Mouse (Mus musculus): ENCODE measurements around the gene Qpctl. TPM values are rescaled to one million over a fixed set of nuclear protein-coding genes. Genes with fewer than 3 reads are reported as not detected.
"Not testable (repeated sequence)": the region's sequence is repeated elsewhere in the genome, so short reads cannot be mapped to it uniquely, and the experiment has no call there.

Gene Qpctl
- polyA plus RNA-seq, 1 experiment from 2014 or later: 11.1 TPM

DNA sequence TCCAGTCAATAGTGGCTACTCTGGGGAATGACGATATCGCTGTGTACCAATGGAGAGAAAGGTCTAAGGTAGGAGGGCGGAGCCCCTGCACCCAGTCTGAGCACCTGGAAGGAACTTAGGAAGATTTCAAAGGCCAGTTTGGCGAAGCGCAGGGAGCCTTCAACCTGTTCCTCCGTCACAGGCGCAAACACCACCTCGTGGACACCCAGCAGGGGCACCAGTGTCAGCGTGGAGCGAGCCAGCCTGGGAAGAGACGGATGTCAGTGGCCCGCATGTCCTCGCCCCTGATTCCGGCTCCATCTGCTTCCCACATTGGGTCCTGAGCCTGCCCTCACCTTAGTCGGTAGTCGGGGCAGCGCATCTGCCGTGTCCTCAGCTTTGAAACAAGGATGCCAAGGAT is 10.3 kb upstream of the Qpctl start:
- ATAC-seq (no peak), DNase-seq (ENCODE audit: low spot score) (no peak)
- peaks cover 7% of the 10 kb centered on the region; the same call in 1 of the 2 replicates for H3K27me3 ChIP-seq (replicated peaks; ENCODE audit: control insufficient read depth, insufficient read depth, low read length)
- H3K9ac ChIP-seq (ENCODE audit: low read length): peak overlapping the region; percentile 29; the same call in 1 of the 2 replicates
- WGBS: 12% methylated on average over 18 of the region's 18 CpGs
- peaks cover 8% of the 10 kb centered on the region; the same call in 1 of the 2 replicates for H3K36me3 ChIP-seq (ENCODE audit: control insufficient read depth, insufficient read depth, low read length)
- H3K4me2 ChIP-seq (ENCODE audit: low read length): peak overlapping the region; percentile 55
- no peaks in the 10 kb centered on the region for H3K9me3 ChIP-seq (replicated peaks; ENCODE audit: control insufficient read depth, low read length)
- peaks cover 8% of the 10 kb centered on the region; the same call in 1 of the 2 replicates for H3K4me1 ChIP-seq (ENCODE audit: control insufficient read depth, insufficient read depth, low read length)
- no peak overlapping the region; the same call in 1 of the 2 replicates for H3K4me3 ChIP-seq (ENCODE audit: low read depth, low read length)
- no peak overlapping the region for H3K27ac ChIP-seq (ENCODE audit: low read depth, low read length)

DNA sequence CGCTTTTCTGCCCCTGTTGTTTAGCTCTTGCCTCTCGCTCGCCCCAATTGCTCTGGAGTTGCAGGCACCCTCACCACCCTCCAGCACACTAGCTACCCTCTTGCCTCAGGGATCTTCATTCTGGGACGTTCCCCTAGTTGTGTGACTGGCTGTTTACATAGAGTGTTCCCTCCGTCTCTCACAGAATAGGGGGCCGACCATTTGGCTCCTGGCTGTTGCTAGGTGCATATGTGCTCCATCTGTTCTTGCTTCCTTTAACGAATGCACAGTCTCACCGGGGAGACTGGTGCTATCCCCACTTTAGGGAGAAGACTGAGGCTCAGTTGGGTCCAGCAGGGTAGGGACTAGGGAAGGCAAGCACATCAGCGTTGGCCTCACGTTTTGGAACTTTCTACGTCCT is 9.5 kb upstream of the Qpctl start:
- H3K9me3 ChIP-seq (replicated peaks; ENCODE audit: control insufficient read depth, low read length): no peaks in the 10 kb centered on the region
- H3K9ac ChIP-seq (ENCODE audit: low read length): no peak overlapping the region
- H3K27ac ChIP-seq (ENCODE audit: low read depth, low read length): 0 out of 2 replicates have a peak overlapping the region, but pooled peaks have one; percentile 35
- 64% methylated on average over 11 of the region's 11 CpGs for WGBS
- no peak overlapping the region for H3K4me3 ChIP-seq (ENCODE audit: low read depth, low read length)
- H3K4me1 ChIP-seq (ENCODE audit: control insufficient read depth, insufficient read depth, low read length): peaks cover 8% of the 10 kb centered on the region; the same call in 1 of the 2 replicates
- H3K36me3 ChIP-seq (ENCODE audit: control insufficient read depth, insufficient read depth, low read length): peaks cover 15% of the 10 kb centered on the region
- H3K27me3 ChIP-seq (replicated peaks; ENCODE audit: control insufficient read depth, insufficient read depth, low read length): peaks cover 7% of the 10 kb centered on the region; the same call in 1 of the 2 replicates
- peak; percentile 61 for DNase-seq (ENCODE audit: low spot score)
- no peak overlapping the region for H3K4me2 ChIP-seq (ENCODE audit: low read length)
- peak; percentile 42; the same call in 1 of the 2 replicates for ATAC-seq

DNA sequence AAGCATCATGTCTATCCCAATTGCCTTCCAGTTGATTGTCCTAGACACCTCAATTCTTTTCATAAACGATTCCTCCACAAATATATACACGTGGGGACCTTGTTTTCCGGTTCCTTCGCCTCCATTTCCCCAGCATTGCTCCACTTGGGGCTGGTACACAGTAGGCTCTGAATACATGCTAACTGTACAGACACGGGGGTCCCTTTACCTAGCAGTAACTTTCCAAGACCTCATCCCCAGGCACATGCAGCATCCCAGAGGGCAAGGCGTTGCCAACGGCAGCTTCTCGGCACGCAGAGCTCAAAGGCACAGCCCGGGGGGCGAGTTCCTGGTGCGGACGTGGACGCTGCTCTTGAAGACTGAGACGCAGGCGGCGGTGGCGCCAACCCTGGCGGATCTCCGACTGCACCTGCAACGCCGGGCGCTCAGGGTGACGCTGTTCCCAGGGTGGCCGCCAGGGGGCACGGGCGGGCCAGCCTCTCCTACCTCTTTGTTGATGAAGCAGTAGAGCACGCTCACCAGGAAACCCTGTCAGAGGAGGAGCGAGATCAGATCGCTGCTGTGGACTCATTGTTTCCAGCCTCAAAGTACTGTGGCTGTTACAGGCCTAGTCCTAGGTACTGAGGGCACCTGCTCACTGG is 8.2 kb upstream of the Qpctl start:
- H3K9ac ChIP-seq (ENCODE audit: low read length): peak overlapping the region; percentile 59
- H3K9me3 ChIP-seq (replicated peaks; ENCODE audit: control insufficient read depth, low read length): no peaks in the 10 kb centered on the region
- peak overlapping the region; percentile 32 for H3K4me2 ChIP-seq (ENCODE audit: low read length)
- no peak overlapping the region for H3K4me3 ChIP-seq (ENCODE audit: low read depth, low read length)
- whole genome bisulfite sequencing: 5% methylated on average over 30 of the region's 30 CpGs
- H3K4me1 ChIP-seq (ENCODE audit: control insufficient read depth, insufficient read depth, low read length): peaks cover 8% of the 10 kb centered on the region; the same call in 1 of the 2 replicates
- H3K27me3 ChIP-seq (replicated peaks; ENCODE audit: control insufficient read depth, insufficient read depth, low read length): peaks cover 7% of the 10 kb centered on the region; the same call in 1 of the 2 replicates
- H3K27ac ChIP-seq (ENCODE audit: low read depth, low read length): peak overlapping the region; percentile 84
- peak; percentile 84 for ATAC-seq
- peak; percentile 90 for DNase-seq (ENCODE audit: low spot score)
- H3K36me3 ChIP-seq (ENCODE audit: control insufficient read depth, insufficient read depth, low read length): peaks cover 26% of the 10 kb centered on the region

DNA sequence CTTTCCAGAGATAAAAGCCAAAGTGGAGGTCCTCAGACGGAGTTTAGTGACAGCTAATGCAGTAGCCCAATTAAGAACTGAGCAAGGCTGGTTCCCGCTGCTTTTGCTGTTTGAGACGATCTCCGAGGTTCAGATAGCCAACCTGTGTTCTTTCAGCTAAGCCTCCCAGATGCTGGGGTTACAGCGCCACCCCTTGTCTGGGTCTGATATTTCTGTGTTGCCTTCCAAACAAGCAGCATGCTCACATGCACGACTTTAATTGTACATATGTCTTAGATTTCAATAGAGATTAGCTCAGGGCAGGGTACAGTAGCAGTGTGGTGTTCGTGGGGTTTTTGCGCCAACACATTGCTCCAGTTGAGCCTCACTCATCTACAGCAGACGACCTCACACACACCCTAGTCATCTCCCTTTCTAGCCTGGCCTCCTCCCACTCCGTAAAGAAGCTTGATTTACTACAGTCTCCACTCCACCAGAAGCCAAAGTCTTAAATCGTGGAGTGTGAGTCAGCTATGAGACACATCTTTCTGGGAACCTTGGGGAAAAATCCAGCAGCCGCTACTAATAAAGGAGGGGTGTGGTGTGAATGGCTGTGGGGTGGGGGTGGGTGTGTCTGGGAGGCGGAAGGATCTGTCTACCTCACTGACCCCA is 6.9 kb upstream of the Qpctl start:
- H3K36me3 ChIP-seq (ENCODE audit: control insufficient read depth, insufficient read depth, low read length): peaks cover 37% of the 10 kb centered on the region
- H3K4me1 ChIP-seq (ENCODE audit: control insufficient read depth, insufficient read depth, low read length): peaks cover 8% of the 10 kb centered on the region; the same call in 1 of the 2 replicates
- no peak for DNase-seq (ENCODE audit: low spot score)
- H3K27me3 ChIP-seq (replicated peaks; ENCODE audit: control insufficient read depth, insufficient read depth, low read length): peaks cover 7% of the 10 kb centered on the region; the same call in 1 of the 2 replicates
- no peak overlapping the region for H3K4me3 ChIP-seq (ENCODE audit: low read depth, low read length)
- no peak overlapping the region for H3K27ac ChIP-seq (ENCODE audit: low read depth, low read length)
- 51% methylated on average over 13 of the region's 13 CpGs for WGBS
- no peaks in the 10 kb centered on the region for H3K9me3 ChIP-seq (replicated peaks; ENCODE audit: control insufficient read depth, low read length)
- no peak overlapping the region for H3K4me2 ChIP-seq (ENCODE audit: low read length)
- no peak for ATAC-seq
- no peak overlapping the region for H3K9ac ChIP-seq (ENCODE audit: low read length)

DNA sequence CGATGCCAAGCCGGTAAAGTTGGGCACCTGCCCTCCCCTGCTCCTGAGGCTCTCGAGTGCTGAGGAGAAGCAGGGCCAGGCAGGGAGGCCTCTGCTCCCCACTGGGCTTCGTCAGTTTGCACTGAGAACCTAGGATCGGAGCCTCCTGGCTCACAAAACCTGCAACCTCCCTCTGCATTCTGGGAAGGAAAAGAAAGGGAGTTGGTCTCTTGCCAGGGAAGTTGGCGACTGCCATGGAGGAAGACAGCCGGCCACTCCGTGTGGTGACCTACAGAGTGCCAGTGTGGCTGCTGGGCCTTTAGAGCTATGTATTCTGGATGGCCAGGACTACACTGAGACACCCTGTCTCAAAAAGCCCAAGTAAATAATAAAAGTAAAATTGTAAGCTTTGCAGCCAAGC is 5.7 kb upstream of the Qpctl start:
- peaks cover 37% of the 10 kb centered on the region for H3K36me3 ChIP-seq (ENCODE audit: control insufficient read depth, insufficient read depth, low read length)
- H3K4me2 ChIP-seq (ENCODE audit: low read length): no peak overlapping the region
- WGBS: 69% methylated on average over 8 of the region's 8 CpGs
- H3K4me1 ChIP-seq (ENCODE audit: control insufficient read depth, insufficient read depth, low read length): peaks cover 13% of the 10 kb centered on the region
- no peak for ATAC-seq
- H3K9me3 ChIP-seq (replicated peaks; ENCODE audit: control insufficient read depth, low read length): no peaks in the 10 kb centered on the region
- no peak overlapping the region for H3K4me3 ChIP-seq (ENCODE audit: low read depth, low read length)
- no peak overlapping the region for H3K9ac ChIP-seq (ENCODE audit: low read length)
- H3K27ac ChIP-seq (ENCODE audit: low read depth, low read length): no peak overlapping the region
- DNase-seq (ENCODE audit: low spot score): no peak
- H3K27me3 ChIP-seq (replicated peaks; ENCODE audit: control insufficient read depth, insufficient read depth, low read length): peaks cover 7% of the 10 kb centered on the region; the same call in 1 of the 2 replicates

DNA sequence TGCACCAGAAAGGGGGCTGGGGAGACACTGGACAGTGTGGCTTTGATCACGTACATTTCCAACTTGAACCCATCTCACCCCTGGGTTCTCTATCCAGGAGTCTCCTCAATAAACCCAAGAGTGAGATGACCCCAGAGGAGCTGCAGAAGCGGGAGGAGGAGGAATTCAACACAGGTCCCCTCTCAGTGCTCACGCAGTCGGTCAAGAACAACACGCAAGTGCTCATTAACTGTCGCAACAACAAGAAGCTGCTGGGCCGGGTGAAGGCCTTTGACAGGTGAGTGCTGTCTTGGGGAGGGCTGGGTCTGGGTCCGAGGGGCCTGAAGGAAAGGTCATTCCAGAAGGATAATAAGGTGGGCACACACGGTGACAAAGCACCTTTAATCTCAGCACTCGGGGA is 2.0 kb upstream of the Qpctl start:
- Histone ChIP-seq H3K36me3 (ENCODE audit: control insufficient read depth, insufficient read depth, low read length) (peaks cover 37% of the 10 kb centered on the region), H3K4me1 (ENCODE audit: control insufficient read depth, insufficient read depth, low read length) (peaks cover 15% of the 10 kb centered on the region)
- ATAC-seq; H3K9me3 ChIP-seq (replicated peaks; ENCODE audit: control insufficient read depth, low read length); H3K27me3 ChIP-seq (replicated peaks; ENCODE audit: control insufficient read depth, insufficient read depth, low read length); DNase-seq (ENCODE audit: low spot score); H3K9ac ChIP-seq (ENCODE audit: low read length); H3K4me2 ChIP-seq (ENCODE audit: low read length); H3K27ac ChIP-seq (ENCODE audit: low read depth, low read length); H3K4me3 ChIP-seq (ENCODE audit: low read depth, low read length): not testable (repeated sequence)
- 89% methylated on average over 10 of the region's 10 CpGs for WGBS

DNA sequence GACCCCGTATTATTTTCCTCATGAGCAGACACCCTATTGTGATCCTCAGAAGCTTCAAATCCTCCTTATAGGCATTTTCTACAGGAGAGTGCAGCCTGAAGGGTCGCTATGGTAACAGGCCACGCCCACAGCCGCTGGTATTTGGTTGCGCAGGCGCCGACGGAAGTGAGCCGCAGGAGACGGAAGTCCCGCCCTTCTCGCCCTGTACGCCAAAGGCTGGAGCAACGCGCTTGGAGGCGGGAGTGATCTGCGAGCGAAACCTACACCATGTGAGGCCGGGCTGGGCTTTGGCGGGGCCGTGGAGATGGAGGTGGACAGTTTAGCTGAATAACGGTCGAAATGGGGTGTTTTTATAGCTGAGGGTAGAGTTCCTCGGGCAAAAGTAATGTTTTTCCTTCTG is 535 bp upstream of the Qpctl start, which contains the start of gene Snrpd2:
TSS of gene Snrpd2 (plus strand) at position 97 of the 400 bp plus-strand sequence.
- Histone ChIP-seq H3K4me3 (ENCODE audit: low read depth, low read length) (peak within 1 kb of the TSS; percentile 61), H3K9ac (ENCODE audit: low read length) (peak within 1 kb of the TSS; percentile 76), H3K9me3 (replicated peaks; ENCODE audit: control insufficient read depth, low read length) (no peaks in the 10 kb centered on the region), H3K4me1 (ENCODE audit: control insufficient read depth, insufficient read depth, low read length) (peaks cover 15% of the 10 kb centered on the region), H3K36me3 (ENCODE audit: control insufficient read depth, insufficient read depth, low read length) (peaks cover 31% of the 10 kb centered on the region), H3K4me2 (ENCODE audit: low read length) (peak within 1 kb of the TSS; percentile 95), H3K27ac (ENCODE audit: low read depth, low read length) (peak within 1 kb of the TSS; percentile 65), H3K27me3 (replicated peaks; ENCODE audit: control insufficient read depth, insufficient read depth, low read length) (no peaks in the 10 kb centered on the region)
- under 1% methylated on average over 24 of the region's 24 CpGs for WGBS
- peak; percentile 98 for DNase-seq (ENCODE audit: low spot score)
- peak; percentile 91 for ATAC-seq

DNA sequence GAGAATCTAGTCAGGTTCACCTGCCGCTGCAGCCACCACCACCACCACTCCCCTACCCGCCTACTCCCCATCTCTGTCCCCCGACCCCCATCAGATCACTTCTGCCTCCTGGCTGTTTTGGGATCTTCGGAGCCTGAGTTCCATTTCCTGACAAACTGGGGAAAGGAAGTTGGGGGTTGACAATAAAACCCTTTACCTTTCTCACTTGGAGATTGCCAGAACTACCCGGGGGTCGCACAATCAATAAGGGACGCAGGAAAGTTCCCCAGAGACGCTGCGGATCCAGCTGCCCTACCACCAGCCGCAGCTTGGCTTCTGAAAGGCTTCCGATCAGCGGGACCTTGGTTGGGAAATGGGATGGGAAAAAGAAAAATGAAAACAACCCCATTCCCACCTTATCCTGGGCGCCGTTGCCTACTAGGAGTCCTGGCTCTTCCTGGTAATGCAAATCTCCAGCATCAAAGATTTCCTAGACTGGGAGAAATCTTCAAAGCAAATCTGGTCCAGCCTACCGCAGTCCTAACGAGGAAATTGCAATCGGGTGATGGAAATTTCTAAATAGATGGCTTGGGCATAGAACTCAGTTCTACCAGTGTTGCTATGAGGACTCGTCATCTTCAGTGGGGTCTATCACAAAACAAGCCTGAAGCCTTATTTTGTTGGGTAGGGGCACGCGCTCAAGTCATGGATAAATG is 764 bp downstream of the Qpctl start:
- Histone ChIP-seq H3K4me1 (ENCODE audit: control insufficient read depth, insufficient read depth, low read length) (peaks cover 15% of the 10 kb centered on the region), H3K27ac (ENCODE audit: low read depth, low read length) (peak overlapping the region; percentile 49; the same call in 1 of the 2 replicates), H3K9me3 (replicated peaks; ENCODE audit: control insufficient read depth, low read length) (no peaks in the 10 kb centered on the region), H3K4me3 (ENCODE audit: low read depth, low read length) (peak overlapping the region; percentile 61), H3K27me3 (replicated peaks; ENCODE audit: control insufficient read depth, insufficient read depth, low read length) (no peaks in the 10 kb centered on the region), H3K9ac (ENCODE audit: low read length) (peak overlapping the region; percentile 67), H3K4me2 (ENCODE audit: low read length) (peak overlapping the region; percentile 95), H3K36me3 (ENCODE audit: control insufficient read depth, insufficient read depth, low read length) (peaks cover 19% of the 10 kb centered on the region)
- ATAC-seq: no peak
- DNase-seq (ENCODE audit: low spot score): no peak
- 15% methylated on average over 20 of the region's 20 CpGs for WGBS
